Mouse (Mus musculus) megakaryocyte, embryonic 14.5 days (primary cell): Measurements from ENCODE around the gene Samhd1.

Experiments
- FLI1 ChIP-seq: IDR thresholded peaks from 2 replicates; pipeline ENCODE4 v1.6.1; 2012; ENCODE audit warnings: low read length, inconsistent platforms, mixed read lengths
- GATA1 ChIP-seq: IDR thresholded peaks from 3 replicates; pipeline ENCODE4 v1.6.1; 2012; ENCODE audit warnings: mixed read lengths, low read length, inconsistent platforms, borderline replicate concordance

GRCm38 (mm10) chr2:157134479-157134931 lies 560 bp downstream of the Samhd1 start:
- TF ChIP-seq GATA1 (no peak), FLI1 (no peak)
